Mouse (Mus musculus) heart, adult 9 months (tissue): ENCODE results near the gene Lingo2.
"Not testable (repeated sequence)": the region's sequence is repeated elsewhere in the genome, so short reads cannot be mapped to it uniquely, and the experiment has no call there.

Experiments
- DNase-seq, 2 experiments: peaks; one replicate each; pipeline ENCODE4 v3.0.0; 2022; ENCODE audit warnings: low spot score in 2 of 2

The Lingo2 gene

DNA sequence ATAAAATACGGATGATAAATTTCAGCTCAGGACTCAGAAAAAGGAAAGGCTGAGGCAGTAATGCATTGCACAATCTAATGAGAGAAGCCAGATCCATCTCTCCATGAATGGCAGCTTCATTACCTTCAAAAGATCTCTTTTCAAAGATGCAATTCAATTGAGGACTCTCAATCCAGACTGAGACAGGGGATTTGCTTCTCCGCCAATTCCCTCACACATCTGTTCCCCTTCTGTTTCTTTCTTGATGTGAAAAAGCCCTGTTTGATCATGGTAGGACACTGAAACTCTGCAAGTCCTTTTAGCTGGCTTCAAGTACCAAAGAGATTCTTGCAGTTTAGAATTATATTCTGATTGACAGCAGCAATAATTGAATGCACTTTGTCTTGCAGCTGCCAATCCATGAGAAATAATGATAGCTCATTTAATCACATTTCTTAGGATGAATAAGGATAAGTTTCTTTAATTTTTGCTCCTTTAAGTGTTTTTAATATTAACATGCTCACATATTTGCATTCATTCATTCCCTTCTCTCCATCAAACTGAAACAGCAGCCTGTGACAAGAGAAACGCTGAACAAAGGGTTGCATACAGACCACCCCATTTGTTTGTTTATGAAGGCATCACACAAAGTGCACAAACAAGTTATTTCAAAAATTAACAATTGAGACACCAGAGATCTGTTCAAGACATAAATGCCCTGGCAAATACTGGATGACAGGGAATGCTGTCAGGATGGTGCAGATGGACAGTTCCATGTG lies 870.3 kb downstream of the Lingo2 start:
- no peak for DNase-seq

DNA sequence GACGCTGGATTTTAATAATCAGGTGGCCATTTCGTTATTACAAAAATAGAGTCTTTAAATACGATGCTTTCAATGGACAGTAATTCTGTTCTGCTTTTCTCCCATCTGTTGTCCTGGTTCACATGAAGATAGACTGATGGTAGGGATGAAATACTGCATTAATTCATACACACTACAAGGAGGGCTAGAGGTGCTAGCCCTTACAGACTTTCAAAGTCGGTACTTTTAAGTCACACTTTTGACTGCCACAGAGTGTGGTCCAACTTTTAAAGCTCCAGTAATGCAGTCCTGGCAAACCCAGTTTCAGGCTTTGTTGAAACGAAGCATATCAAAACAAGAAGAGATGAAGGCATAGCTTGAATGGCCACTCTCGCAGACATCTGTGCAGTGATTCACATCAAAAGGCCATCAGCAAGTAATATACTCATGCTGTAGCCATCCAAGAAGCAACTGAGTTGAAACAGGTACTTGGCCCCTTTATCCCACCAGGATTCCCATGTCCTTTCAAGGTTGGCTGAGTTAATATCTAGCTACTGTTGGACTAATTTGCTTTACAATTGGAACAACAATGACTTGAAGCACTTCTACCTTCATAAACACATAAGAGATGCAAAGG lies 872.5 kb downstream of the Lingo2 start:
- DNase-seq: no peak

DNA sequence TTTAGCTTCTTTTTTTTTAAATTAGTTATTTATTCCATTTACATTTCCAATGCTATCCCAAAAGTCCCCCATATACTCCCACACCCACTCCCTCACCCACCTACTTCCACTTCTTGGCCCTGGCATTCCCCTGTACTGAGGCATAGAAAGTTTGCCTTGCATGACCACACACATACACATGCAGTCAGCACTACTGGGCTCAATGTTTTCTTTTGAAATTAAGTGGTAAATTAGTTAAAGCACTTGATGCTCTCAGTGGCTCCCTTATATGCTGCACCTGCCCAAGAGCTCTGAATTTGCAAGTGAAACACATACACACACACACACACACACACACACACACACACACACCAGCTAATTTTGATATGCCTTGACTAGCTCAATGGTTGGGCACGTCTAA lies 886.8 kb downstream of the Lingo2 start:
- DNase-seq: not testable (repeated sequence)

DNA sequence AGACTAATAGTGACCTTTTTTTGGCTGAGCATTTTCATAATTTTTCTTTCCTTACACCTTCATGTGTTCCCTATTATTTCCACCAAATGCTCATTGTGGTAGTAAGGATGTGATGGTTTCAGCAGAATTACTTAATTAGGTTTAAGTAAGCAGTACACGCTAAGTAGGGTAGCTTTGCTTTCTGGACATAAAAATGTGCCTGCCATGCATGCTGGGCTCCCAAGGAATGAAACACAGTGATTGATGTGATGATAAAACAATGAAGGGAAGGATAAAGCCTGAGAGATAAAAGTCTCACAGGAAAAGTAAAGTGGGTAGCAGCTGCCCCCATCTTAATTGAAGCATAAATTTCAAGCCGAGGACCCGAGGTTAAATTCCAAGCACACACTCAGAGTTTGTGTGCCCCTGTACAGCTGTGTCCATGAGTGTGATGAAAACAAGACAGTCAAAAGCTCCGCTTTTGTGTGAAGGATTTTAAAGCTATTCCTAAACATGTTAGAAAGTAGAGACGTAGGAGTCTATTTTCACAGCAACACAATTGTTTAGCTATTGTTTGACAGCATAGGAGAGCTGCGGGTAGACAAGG lies 898.7 kb downstream of the Lingo2 start:
- DNase-seq: no peak

DNA sequence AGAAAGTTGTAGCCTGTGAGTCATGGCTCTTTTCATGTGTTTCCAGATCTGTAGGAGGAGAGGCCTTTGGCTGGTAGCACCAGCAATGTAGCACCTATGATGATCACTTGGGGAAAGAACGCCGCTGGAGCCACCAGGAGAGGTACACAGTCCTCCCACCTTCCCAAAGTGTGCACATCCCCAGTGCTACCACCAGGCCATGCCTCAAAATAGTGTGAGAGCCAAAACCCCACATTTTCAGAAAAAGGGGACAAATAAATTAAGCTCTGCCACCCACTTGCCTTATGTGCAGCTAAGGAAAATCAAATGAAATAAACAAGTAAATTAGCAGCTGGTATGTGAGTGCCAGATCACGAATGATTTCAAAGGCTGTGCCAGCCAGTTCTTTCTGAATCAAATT lies 911.2 kb downstream of the Lingo2 start:
- DNase-seq: no peak

- no peak for DNase-seq
Measured at GRCm38 (mm10) chr4:36038742-36039141, 912.8 kb downstream of the Lingo2 start.

DNA sequence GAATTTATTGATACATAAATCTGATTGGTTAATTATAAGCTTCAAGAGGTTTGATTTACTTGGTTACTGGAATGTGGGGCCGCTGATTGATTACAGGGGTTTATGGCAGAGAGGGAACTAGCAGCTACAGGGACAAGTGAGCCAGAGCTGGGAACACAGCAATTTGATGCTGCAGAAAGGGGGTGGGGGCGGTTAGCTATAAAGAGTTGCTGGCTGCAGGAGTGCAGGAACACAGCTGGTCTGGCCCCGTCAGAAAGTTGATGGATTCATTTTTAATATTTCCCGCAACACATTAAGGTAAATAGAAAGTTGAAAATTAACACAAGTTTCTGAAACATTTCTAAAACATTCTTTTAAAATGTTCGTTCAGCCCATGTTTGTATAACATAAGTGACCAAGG lies 919.5 kb downstream of the Lingo2 start:
- no peak for DNase-seq

- no peak for DNase-seq
Measured at GRCm38 (mm10) chr4:36014181-36014580, 937.4 kb downstream of the Lingo2 start.

GRCm38 (mm10) chr4:35992005-35992763 lies 959.4 kb downstream of the Lingo2 start:
- no peak for DNase-seq

- DNase-seq: no peak
Measured at GRCm38 (mm10) chr4:35986012-35986411, 965.5 kb downstream of the Lingo2 start.

DNA sequence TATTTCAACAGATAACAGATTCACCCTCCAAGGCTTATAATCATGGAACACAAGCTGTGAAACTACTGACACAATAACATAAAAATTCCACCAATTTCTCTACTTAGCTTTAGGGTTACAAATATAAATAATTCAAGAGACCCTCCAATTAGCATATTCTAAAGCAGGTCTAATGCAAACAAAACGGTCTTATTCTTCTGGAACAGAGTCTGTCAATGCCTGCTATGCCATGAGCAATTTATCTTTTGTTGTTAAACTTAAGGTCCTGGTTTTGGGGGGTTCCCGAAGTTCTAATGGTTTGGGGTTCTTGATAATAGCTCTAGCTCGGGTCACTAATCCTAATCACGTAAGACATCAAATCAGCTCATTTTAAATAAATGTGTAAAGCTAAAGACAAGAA lies 988.0 kb downstream of the Lingo2 start:
- DNase-seq: no peak

- DNase-seq: no peak
Measured at GRCm38 (mm10) chr4:35951894-35952293, 999.7 kb downstream of the Lingo2 start.

DNA sequence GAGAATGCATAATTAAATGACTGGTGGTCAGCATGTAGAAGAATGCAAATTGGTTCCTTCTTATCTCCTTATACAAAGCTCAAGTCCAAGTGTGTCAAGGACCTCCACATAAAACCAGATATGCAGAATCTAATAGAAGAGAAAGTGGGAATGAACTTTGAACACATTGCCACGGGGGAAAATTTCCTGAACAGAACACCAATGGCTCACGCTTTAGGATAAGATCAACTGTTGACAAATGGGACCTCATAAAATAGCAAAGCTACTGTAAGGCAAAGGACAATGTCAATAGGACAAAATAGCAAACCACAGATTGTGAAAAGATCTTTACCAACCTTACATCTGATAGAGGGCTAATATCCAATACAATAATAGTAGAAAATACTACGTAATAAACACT lies 1000.3 kb downstream of the Lingo2 start:
- DNase-seq: no peak

- no peak for DNase-seq
Measured at GRCm38 (mm10) chr4:35934056-35934661, 1017.4 kb downstream of the Lingo2 start.

- DNase-seq: no peak
Measured at GRCm38 (mm10) chr4:35927722-35928121, 1023.8 kb downstream of the Lingo2 start.

DNA sequence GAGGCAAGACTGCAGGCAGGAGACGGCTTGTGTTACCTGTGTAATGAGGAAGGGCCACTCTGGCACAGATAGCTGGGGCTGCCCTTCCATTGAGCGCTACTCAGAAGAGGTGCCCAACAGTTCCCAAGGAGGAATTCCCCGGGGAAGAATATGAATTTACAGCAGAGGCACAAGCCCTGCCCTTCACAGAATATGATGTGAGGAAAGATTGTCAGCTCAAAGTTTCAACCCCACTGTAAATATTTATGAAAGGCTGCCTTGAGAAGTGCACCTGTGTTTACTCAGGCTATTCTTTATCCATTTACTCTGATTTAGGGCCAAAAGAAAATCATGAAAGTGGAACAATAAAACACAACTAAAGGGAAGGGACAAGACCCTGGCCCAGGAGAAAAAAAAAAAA lies 1034.1 kb downstream of the Lingo2 start:
- DNase-seq: no peak

- no peak for DNase-seq
Measured at GRCm38 (mm10) chr4:35897769-35898564, 1053.6 kb downstream of the Lingo2 start.

DNA sequence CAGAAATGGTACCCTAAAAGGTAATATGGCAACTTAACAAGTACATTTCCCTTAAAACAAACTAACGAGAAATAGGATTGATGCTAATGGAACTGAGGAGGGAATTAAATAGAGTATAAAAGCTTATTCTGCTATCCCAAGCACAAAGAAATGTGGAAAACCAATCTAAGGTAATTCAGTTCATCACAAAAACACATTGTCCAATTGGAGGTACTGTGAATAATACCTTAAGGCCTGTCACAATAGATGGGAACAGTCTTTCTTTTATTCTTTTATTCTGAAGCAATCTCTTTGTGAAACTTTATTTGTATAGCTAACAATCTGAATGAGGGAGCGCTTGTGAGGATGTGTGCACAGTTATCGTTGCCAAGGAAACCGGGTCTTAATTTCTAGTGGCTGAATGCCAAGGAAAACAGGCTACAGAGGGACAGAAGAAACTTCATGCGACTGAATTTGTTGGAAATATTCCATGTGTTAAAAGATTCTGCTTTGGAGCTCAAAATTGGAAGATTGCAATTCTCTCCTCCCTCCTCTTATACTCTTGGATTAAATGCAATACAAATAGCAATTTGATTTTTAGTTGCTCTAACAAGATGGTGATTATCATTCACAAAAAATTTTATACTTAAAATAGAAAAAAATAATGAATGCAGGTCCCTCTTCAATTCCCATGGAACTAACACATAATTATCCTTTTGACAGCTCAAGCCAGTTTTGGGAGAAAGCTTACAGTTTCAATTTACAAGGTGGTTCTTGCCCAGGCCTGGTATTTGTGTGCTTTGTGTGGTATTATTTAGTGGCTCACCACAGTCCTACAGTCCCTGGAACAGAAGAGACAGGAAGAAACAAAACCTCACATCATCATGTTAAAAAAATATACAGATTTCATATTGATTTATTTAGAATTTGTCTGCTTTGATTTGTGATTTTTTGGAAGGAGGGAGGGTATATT lies 1065.7 kb downstream of the Lingo2 start:
- DNase-seq: no peak

DNA sequence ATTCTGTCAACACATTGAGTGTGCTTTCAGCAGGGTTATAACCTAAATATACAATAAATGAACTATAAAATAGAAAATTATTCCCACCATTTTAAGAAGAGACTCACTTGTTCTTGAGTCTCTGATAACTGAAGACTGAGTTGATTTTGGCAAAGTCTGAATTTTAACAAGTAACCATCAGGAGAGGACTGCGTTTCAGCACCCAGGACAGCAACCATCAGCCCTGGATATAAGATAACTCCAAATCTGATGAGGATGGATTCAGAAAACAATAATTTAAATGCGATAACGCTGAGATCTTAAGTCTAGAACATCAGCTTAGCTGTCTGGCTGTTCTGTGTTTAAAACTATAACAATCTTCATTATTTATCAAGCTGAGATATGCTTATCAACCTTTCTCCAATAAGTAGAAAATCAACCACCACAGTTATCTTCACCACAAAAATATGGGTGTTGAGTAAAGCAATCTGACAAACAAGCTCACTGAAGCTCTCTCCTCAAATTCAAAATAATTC lies 1066.5 kb downstream of the Lingo2 start:
- no peak for DNase-seq

- DNase-seq: no peak
Measured at GRCm38 (mm10) chr4:35846518-35846917, 1105.0 kb downstream of the Lingo2 start.
